Mouse (Mus musculus) kidney, embryonic 16.5 days (tissue): ENCODE measurements around the gene Zfp609. TPM values are rescaled to one million over a fixed set of nuclear protein-coding genes. Genes with fewer than 3 reads are reported as not detected.
"Not testable (repeated sequence)": the region's sequence is repeated elsewhere in the genome, so short reads cannot be mapped to it uniquely, and the experiment has no call there.

Experiments
- ATAC-seq: fragments of 200-750 bp; cut with Nextera tagmentation; 2 replicates; pipeline ENCODE4 v1.8.0; 2017; ENCODE audit warnings: moderate TSS enrichment; ENCODE audit not compliant: low FRiP score, low TSS enrichment
- H3K27ac ChIP-seq: fragments of 300-500 bp; sonication (generic); 2 replicates; pipeline ENCODE4 v1.5.1; 2014; ENCODE audit warnings: low read length
- H3K27me3 ChIP-seq: fragments of 300-500 bp; sonication (generic); 2 replicates; pipeline ENCODE4 v1.6.1; 2014; ENCODE audit warnings: low read length, control low read depth, mixed read lengths; ENCODE audit not compliant: insufficient read depth
- H3K36me3 ChIP-seq: fragments of 300-500 bp; sonication (generic); 2 replicates; pipeline ENCODE4 v1.6.1; 2014; ENCODE audit warnings: low read length, control low read depth, mixed read lengths; ENCODE audit not compliant: insufficient read depth
- H3K4me1 ChIP-seq: fragments of 300-500 bp; sonication (generic); 2 replicates; pipeline ENCODE4 v1.6.1; 2014; ENCODE audit warnings: low read length, control low read depth, mixed read lengths; ENCODE audit not compliant: insufficient read depth
- H3K4me2 ChIP-seq: fragments of 300-500 bp; sonication (generic); replicated peaks from 2 replicates; pipeline ENCODE4 v1.6.1; 2014; ENCODE audit warnings: low read depth, low read length
- H3K4me3 ChIP-seq: fragments of 300-500 bp; sonication (generic); 2 replicates; pipeline ENCODE4 v1.5.1; 2014; ENCODE audit warnings: mild to moderate bottlenecking, low read length
- H3K9ac ChIP-seq: fragments of 300-500 bp; sonication (generic); replicated peaks from 2 replicates; pipeline ENCODE4 v1.6.1; 2014; ENCODE audit warnings: low read length
- H3K9me3 ChIP-seq: fragments of 300-500 bp; sonication (generic); 2 replicates; pipeline ENCODE4 v1.6.1; 2016; ENCODE audit warnings: low read length, control low read depth
- WGBS: fragments of 180-500 bp; shearing (Covaris S2); extraction: QIAGEN DNeasy Blood & Tissue Kit; methylation state at CpG from one replicate; pipeline ENCODE4 v1.1.7; 2014; 5-methylcytosine and 5-hydroxymethylcytosine counted together
- polyA plus RNA-seq: library from polyadenylated mRNA; unstranded; fragments of >200 nt; fragmentation: Nextera tagmentation; extraction: Ambion mirVana; gene quantifications from 2 replicates; pipeline ENCODE4 v1.2.1, GENCODE M21; 2015

Gene Zfp609
- polyA plus RNA-seq, 1 experiment from 2014 or later, result 4.8 TPM

GRCm38 (mm10) chr9:65689869-65690268 lies 137.5 kb downstream of the Zfp609 start:
- H3K36me3 ChIP-seq, result peaks cover 53% of the 10 kb centered on the region
- ATAC-seq, result peak; percentile 91

DNA sequence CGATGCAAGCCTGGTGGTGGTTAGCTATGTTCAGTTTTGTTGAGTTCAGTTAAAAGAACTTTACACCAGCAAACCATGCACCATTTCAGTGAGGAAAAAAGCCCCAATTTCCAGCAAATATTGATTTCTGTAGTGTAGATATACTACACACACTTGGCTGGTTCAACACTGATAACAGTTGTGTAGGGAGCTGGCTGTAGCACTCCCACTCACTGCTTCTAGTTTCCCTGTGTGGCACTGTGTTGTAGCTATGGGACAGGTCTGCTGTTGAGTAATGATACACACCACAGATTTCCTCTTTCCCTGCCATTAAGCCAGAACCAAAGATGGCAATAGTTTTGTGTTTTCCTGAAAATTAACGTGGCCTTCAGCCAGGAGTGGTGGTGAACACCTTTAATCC lies 142.7 kb downstream of the Zfp609 start:
- H3K4me2 ChIP-seq, result no peak overlapping the region
- no peak overlapping the region for H3K4me3 ChIP-seq
- no peaks in the 10 kb centered on the region for H3K9me3 ChIP-seq
- ATAC-seq, result no peak
- H3K27ac ChIP-seq, result no peak overlapping the region
- H3K9ac ChIP-seq, result no peak overlapping the region
- H3K4me1 ChIP-seq, result peaks cover 22% of the 10 kb centered on the region
- WGBS, result 87% methylated on average over 2 of the region's 2 CpGs
- H3K27me3 ChIP-seq, result no peaks in the 10 kb centered on the region
- peaks cover 27% of the 10 kb centered on the region for H3K36me3 ChIP-seq

More at GRCm38 (mm10) chr9:65689869-65690268, 137.5 kb downstream of the Zfp609 start:
- not testable (repeated sequence) for H3K9me3 ChIP-seq, H3K9ac ChIP-seq, H3K4me2 ChIP-seq, H3K27me3 ChIP-seq, H3K4me3 ChIP-seq, H3K4me1 ChIP-seq, H3K27ac ChIP-seq
- WGBS, result 58% methylated on average over 1 of the region's 2 CpGs

- Histone ChIP-seq H3K4me2 (no peak overlapping the region), H3K9me3 (no peaks in the 10 kb centered on the region), H3K9ac (no peak overlapping the region), H3K27me3 (no peaks in the 10 kb centered on the region), H3K27ac (no peak overlapping the region), H3K4me1 (peaks cover 39% of the 10 kb centered on the region), H3K36me3 (peaks cover 17% of the 10 kb centered on the region), H3K4me3 (no peak overlapping the region)
- ATAC-seq, result no peak
- 72% methylated on average over 1 of the region's 1 CpGs for WGBS
These were observed 144.4 kb downstream of the Zfp609 start for GRCm38 (mm10) chr9:65682994-65683393.

GRCm38 (mm10) chr9:65682183-65682582 lies 145.2 kb downstream of the Zfp609 start:
- peaks cover 47% of the 10 kb centered on the region for H3K4me1 ChIP-seq
- H3K9me3 ChIP-seq, result no peaks in the 10 kb centered on the region
- H3K27ac ChIP-seq, result no peak overlapping the region
- WGBS, result 64% methylated on average over 3 of the region's 3 CpGs
- no peak overlapping the region for H3K4me3 ChIP-seq
- peaks cover 11% of the 10 kb centered on the region for H3K36me3 ChIP-seq
- ATAC-seq, result no peak
- no peak overlapping the region for H3K4me2 ChIP-seq
- no peak overlapping the region for H3K9ac ChIP-seq
- no peaks in the 10 kb centered on the region for H3K27me3 ChIP-seq

DNA sequence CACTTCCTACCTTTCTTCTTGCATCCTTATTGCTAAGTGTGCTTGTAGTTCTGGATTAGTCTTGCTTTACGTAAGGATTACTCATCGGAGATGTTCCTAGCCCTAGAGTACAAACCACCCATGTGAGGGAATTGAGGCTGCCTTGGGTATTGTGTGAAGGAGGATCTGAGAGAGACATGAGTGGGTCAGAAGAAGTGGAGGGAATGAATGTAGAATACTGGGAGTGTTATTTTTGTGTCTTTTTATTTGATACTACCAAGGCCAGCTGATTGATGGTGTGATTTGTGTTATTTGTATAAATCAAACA lies 145.8 kb downstream of the Zfp609 start:
- Histone ChIP-seq H3K4me1 (peaks cover 47% of the 10 kb centered on the region), H3K4me2 (no peak overlapping the region), H3K9me3 (no peaks in the 10 kb centered on the region), H3K9ac (no peak overlapping the region), H3K36me3 (peaks cover 8% of the 10 kb centered on the region), H3K4me3 (no peak overlapping the region), H3K27ac (no peak overlapping the region), H3K27me3 (no peaks in the 10 kb centered on the region)
- no peak for ATAC-seq
- WGBS, result 83% methylated on average over 2 of the region's 2 CpGs

GRCm38 (mm10) chr9:65680938-65681633 lies 146.3 kb downstream of the Zfp609 start:
- no peaks in the 10 kb centered on the region for H3K9me3 ChIP-seq
- H3K9ac ChIP-seq, result no peak overlapping the region
- H3K36me3 ChIP-seq, result peaks cover 3% of the 10 kb centered on the region; the same call in 1 of the 2 replicates
- no peak overlapping the region for H3K27ac ChIP-seq
- H3K4me2 ChIP-seq, result no peak overlapping the region; the same call in 1 of the 2 replicates
- no peak for ATAC-seq
- H3K4me1 ChIP-seq, result peaks cover 47% of the 10 kb centered on the region
- H3K4me3 ChIP-seq, result no peak overlapping the region
- 80% methylated on average over 4 of the region's 4 CpGs for WGBS
- no peaks in the 10 kb centered on the region for H3K27me3 ChIP-seq

- H3K9me3 ChIP-seq, result no peaks in the 10 kb centered on the region
- H3K36me3 ChIP-seq, result no peaks in the 10 kb centered on the region
- H3K4me3 ChIP-seq, result peak overlapping the region; percentile 71
- peak; percentile 29 for ATAC-seq
- peaks cover 52% of the 10 kb centered on the region for H3K4me1 ChIP-seq
- H3K4me2 ChIP-seq, result peak overlapping the region; percentile 85
- peak overlapping the region; percentile 91 for H3K27ac ChIP-seq
- H3K27me3 ChIP-seq, result no peaks in the 10 kb centered on the region
- peak overlapping the region; percentile 61 for H3K9ac ChIP-seq
- 5% methylated on average over 5 of the region's 5 CpGs for WGBS
These were observed 148.1 kb downstream of the Zfp609 start for GRCm38 (mm10) chr9:65679181-65679761.

- H3K27me3 ChIP-seq, result no peaks in the 10 kb centered on the region
- H3K9ac ChIP-seq, result peak overlapping the region; percentile 80
- no peaks in the 10 kb centered on the region for H3K9me3 ChIP-seq
- H3K27ac ChIP-seq, result peak overlapping the region; percentile 49; the same call in 1 of the 2 replicates
- WGBS, result 3% methylated on average over 3 of the region's 3 CpGs
- no peak for ATAC-seq
- H3K4me2 ChIP-seq, result peak overlapping the region; percentile 85
- H3K4me3 ChIP-seq, result peak overlapping the region; percentile 71
- H3K4me1 ChIP-seq, result peaks cover 50% of the 10 kb centered on the region
- no peaks in the 10 kb centered on the region for H3K36me3 ChIP-seq
These were observed 150.3 kb downstream of the Zfp609 start for GRCm38 (mm10) chr9:65677119-65677462.

GRCm38 (mm10) chr9:65676358-65677118 lies 150.8 kb downstream of the Zfp609 start:
- Histone ChIP-seq H3K4me1 (peaks cover 51% of the 10 kb centered on the region), H3K4me2 (peak overlapping the region; percentile 85), H3K4me3 (peak overlapping the region; percentile 71), H3K36me3 (no peaks in the 10 kb centered on the region), H3K9me3 (no peaks in the 10 kb centered on the region), H3K27me3 (no peaks in the 10 kb centered on the region), H3K9ac (peak overlapping the region; percentile 80), H3K27ac (peak overlapping the region; percentile 49; the same call in 1 of the 2 replicates)
- under 1% methylated on average over 40 of the region's 51 CpGs for WGBS
- peak; percentile 96 for ATAC-seq
